Mouse (Mus musculus) testis, postnatal 10 days (tissue): ENCODE results near the gene Birc6.
A peak's percentile ranks its signal among the peaks of the same experiment; 100 is the strongest.

ENCODE experiments used
- DNase-seq: peaks from one replicate; pipeline ENCODE4 v3.0.0; 2021; ENCODE audit warnings: low spot score

Gene Birc6

DNA sequence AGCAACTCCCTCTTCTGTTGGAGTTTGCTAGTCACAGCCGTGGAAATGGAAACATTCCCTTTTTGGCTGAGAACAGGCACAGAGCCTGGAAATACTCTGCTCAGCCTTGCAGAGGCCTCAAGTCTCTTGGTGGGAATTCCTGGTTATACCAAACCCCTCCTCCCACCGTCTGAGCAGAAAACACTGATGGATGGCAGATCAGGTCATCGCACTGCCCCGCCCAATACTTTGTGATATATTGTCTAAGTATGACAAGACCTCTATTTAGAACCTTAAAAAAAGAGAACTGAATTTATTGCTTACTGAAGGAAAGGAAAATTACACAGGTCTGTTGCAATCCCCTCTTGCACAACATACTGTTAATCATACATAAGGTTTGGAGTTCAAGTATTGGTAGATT is 182.6 kb downstream of the Birc6 start:
- no peak for DNase-seq

DNA sequence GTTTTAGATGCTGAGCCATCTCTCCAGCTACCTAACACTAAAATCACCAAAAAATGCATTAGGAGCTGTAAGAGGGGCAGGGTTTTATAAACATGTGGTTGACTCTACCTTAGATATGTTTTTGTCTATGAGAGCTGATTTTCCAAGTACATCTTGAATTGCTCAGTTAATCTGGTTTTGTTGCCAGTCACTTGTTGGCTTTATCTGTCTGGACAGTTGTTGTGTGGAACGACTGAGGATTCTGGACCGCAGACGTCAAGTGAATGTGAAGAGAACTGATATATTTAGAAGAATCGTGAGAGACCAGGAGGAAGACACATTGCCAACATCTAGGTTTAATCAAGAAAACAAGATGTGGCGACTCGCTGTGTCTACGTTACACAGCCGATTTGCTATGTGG is 183.5 kb downstream of the Birc6 start:
- DNase-seq, result no peak

DNA sequence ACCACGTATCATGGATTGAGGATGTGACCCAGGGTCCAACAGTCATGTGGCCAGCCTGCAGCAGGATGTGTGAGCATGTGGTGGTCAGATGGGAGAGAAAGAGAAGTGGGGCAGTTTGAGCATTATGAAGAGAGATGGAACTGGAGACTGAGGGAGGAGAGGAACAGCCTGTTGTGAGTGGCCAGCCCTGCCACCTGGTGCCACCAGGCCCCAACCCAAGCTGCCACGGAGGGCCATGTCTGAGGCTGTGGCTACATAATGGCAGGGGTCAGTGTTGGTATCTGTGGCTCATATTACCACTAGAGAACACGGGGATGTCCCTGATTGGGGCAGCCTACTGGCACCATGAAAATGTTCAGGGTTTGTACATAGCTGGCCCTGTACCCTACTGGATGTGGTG is 187.0 kb downstream of the Birc6 start:
- DNase-seq, result no peak

DNA sequence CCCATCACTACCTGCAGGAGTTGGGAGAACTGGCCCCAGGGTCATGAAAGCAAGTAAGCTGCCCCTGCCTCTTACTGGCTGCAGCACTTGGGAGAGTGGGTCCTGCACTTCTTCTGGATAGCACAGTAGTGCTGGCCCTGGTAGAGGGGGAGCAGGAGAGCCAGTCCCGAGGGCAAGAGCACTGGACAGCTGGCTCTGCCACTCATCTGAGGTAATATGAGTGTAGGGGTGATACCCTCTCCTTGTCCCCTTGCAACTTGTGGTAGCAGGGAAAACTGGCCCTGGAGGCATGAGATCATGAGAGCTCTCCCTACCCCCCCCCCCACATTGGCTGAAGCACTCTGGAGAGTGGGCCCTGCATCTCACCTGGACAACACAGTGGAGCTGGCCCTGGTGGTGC is 187.6 kb downstream of the Birc6 start:
- DNase-seq, result no peak

DNA sequence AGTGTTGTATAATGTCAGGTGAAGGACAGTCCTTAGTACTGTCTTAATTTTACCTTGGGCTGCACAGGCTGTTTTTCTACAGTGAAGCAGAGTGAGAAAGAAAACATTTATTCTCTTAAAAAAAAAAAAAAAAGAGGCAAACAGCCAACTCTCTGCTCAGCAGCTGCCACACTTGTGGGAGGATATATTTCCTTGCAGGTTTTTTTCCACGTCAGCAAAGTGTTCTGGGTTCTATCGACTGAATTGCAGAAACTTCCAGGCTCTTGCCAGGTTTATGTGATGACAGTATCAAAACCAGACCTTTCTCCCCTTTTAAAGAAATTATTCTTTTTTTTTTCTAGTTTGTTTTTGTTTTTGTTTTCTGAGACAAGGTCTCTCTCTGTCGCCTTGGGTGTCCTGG is 188.5 kb downstream of the Birc6 start:
- DNase-seq, result no peak

DNA sequence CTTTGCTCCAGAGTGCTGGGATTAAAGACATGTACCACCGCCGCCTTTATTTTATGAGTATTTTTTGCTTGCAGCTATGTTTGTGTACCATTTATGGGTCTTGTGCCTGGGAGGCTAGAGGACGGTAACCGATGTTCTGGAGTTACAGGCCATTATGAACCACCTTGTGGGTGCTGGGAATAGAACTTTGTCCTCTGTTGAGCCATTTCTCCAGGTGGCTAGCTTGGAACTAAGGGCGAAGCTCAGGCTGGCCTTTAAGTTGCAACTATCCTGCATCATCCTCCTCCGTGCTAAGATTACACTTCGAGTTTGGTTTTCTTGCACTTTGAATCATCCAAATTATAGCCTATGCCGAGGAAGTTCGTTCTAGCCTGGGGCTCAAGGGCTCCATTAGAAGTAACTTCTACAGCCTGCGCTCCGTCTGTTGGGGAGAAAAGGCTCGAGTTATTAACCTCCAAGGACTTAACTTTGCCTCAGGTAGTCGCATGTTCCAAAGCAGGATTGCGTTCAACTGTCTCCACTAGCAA is 189.1 kb downstream of the Birc6 start:
- DNase-seq, result no peak

DNA sequence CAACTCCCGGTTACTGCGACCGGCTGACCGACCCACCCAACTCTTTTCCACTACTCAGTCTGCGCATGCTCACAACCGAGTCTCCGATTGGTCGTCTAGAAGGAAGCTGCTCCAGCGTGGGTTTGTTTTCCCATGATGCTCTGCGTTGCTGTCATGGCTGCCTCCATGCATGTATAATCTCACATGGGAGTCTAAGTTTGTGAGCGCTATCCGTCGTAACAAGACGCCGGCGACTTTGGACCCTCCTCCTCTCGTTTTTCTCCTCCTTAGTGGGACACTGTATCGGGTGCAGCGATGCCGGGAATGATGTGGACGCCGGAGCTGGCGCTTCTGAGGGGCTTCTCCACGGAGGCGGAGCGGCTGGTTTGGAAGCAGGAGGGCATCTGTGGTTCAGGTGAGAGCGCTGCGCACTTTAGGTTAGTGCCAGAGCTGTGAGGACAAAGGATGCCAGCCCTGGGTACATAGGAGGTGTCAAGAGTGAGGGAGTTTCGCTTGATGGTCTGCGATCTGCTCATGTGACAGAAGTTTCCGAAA is 189.6 kb downstream of the Birc6 start, which contains the start of gene Ttc27:
Gene Ttc27, plus strand, starts transcription at position 115 of the 534 bp plus-strand sequence.
- DNase-seq, result peak; percentile 98

DNA sequence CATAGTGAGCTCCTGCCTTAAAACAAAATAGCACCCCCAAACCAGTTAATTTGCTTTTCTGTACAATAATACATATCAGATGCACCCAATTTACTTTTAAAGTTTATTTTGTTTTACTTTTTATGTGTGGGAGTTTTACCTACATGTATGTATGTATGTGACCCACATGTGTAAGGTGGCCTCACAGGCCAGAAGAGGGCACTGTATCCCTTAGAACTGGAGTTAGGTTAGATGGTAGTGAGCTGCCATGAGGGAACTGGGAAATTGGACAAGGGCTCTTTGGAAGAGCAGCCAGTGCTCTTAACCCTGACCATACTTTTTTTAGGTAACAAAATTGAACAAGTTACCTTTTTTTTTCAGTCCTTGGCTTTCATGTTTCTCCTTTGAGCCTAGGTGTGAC is 204.8 kb downstream of the Birc6 start:
- no peak for DNase-seq

DNA sequence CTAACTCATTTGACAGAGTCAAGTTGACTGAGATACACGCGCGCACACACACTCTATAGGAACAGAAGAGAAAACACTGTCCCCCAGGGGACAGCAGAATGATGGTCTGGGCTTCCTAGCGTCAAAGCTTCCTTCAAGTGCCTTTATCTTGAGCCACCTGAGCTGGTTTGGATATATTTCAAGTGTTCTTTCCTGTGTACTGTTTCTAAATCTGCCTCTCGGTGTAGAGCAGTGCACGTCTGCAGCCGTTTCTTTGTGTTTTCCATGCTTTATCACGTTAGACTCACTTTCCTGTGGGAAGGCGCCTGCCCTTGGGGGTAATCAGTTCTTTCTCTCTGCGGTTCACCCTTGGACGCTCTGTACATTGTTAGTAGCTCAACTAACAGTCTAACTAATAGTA is 207.3 kb downstream of the Birc6 start:
- no peak for DNase-seq

DNA sequence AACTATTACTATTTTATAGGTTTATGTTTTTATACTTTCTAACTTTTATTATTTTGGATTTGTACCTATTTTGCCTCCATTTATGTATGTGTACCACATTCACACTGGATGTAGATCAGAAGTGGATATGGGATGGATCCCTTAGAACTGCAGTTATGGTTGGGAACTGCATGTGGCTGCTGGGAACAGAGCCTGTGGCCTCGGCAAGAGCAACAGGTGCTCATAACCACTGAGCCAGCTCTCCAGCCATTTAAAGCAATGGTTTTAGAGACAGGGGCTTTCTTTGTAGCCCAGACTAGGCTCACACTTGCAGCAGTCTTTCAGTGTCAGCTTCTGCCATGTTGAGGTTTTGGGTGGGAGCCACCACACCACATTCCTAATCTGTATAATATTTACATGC is 221.6 kb downstream of the Birc6 start:
- no peak for DNase-seq

DNA sequence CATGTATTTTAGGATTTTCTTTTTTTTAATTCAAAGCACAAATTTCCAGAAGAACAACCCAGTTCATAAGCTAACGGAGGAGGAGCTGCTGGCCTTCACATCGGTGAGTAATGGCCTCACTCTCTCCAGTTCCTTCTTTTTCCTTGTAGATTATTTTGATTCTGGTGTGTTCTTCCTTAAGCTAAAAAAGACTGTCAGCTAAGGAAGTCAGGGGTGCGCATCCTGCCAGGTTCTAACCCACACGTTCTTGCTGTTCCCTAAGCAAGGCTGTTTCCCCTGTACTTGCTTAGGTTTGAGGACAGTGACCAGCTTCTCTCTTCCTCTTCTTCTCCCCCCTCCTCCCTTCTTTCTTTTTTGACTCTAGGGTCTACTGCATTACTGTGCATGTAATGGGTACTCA is 222.9 kb downstream of the Birc6 start:
- no peak for DNase-seq
